Mouse (Mus musculus) intestine, postnatal 0 days (tissue): Measurements from ENCODE around the gene Gm9970. TPM values are rescaled to one million over a fixed set of nuclear protein-coding genes. Genes with fewer than 3 reads are reported as not detected.

Experiments used
- ATAC-seq: fragments of 200-750 bp; cut with Nextera tagmentation; 2 replicates; pipeline ENCODE4 v1.8.0; 2017; ENCODE audit warnings: mild to moderate bottlenecking, moderate TSS enrichment, moderate library complexity
- H3K27ac ChIP-seq: fragments of 300-500 bp; sonication (generic); 2 replicates; pipeline ENCODE4 v1.5.1; 2014; ENCODE audit warnings: mild to moderate bottlenecking, low read depth, low read length, moderate library complexity
- H3K27me3 ChIP-seq: fragments of 300-500 bp; sonication (generic); replicated peaks from 2 replicates; pipeline ENCODE4 v1.6.1; 2014; ENCODE audit warnings: low read length, mixed read lengths; ENCODE audit not compliant: control insufficient read depth, insufficient read depth
- H3K36me3 ChIP-seq: fragments of 300-500 bp; sonication (generic); 2 replicates; pipeline ENCODE4 v1.6.1; 2014; ENCODE audit warnings: mild to moderate bottlenecking, moderate library complexity; ENCODE audit not compliant: control insufficient read depth, insufficient read depth
- H3K4me1 ChIP-seq: fragments of 300-500 bp; sonication (generic); replicated peaks from 2 replicates; pipeline ENCODE4 v1.6.1; 2014; ENCODE audit warnings: antibody characterized with exemption, low read length, mixed read lengths; ENCODE audit not compliant: control insufficient read depth, insufficient read depth
- H3K4me2 ChIP-seq: fragments of 300-500 bp; sonication (generic); replicated peaks from 2 replicates; pipeline ENCODE4 v1.6.1; 2014; ENCODE audit warnings: low read depth, mild to moderate bottlenecking, moderate library complexity
- H3K4me3 ChIP-seq: fragments of 300-500 bp; sonication (generic); 2 replicates; pipeline ENCODE4 v1.5.1; 2014; ENCODE audit warnings: low read depth, low read length
- H3K9ac ChIP-seq: fragments of 300-500 bp; sonication (generic); 2 replicates; pipeline ENCODE4 v1.6.1; 2014; ENCODE audit warnings: mild to moderate bottlenecking, low read depth, low read length
- H3K9me3 ChIP-seq: fragments of 300-500 bp; sonication (generic); 2 replicates; pipeline ENCODE4 v1.6.1; 2016; ENCODE audit warnings: mixed run types; ENCODE audit not compliant: control insufficient read depth
- CTCF ChIP-seq: sonication (generic); IDR thresholded peaks from 2 replicates; pipeline ENCODE4 v1.5.1; 2016; ENCODE audit warnings: low read depth, mild to moderate bottlenecking, control low read depth, antibody characterized with exemption, moderate library complexity
- WGBS: fragments of 180-500 bp; shearing (Covaris S2); extraction: QIAGEN DNeasy Blood & Tissue Kit; methylation state at CpG from one replicate; pipeline ENCODE4 v1.1.7; 2014; 5-methylcytosine and 5-hydroxymethylcytosine counted together
- polyA plus RNA-seq: library from polyadenylated mRNA; unstranded; fragments of >200 nt; fragmentation: Nextera tagmentation; extraction: Ambion mirVana; gene quantifications from 2 replicates; pipeline ENCODE4 v1.2.1, GENCODE M21; 2015

The Gm9970 gene
- polyA plus RNA-seq, 1 experiment from 2014 or later, result 0.70 TPM

DNA sequence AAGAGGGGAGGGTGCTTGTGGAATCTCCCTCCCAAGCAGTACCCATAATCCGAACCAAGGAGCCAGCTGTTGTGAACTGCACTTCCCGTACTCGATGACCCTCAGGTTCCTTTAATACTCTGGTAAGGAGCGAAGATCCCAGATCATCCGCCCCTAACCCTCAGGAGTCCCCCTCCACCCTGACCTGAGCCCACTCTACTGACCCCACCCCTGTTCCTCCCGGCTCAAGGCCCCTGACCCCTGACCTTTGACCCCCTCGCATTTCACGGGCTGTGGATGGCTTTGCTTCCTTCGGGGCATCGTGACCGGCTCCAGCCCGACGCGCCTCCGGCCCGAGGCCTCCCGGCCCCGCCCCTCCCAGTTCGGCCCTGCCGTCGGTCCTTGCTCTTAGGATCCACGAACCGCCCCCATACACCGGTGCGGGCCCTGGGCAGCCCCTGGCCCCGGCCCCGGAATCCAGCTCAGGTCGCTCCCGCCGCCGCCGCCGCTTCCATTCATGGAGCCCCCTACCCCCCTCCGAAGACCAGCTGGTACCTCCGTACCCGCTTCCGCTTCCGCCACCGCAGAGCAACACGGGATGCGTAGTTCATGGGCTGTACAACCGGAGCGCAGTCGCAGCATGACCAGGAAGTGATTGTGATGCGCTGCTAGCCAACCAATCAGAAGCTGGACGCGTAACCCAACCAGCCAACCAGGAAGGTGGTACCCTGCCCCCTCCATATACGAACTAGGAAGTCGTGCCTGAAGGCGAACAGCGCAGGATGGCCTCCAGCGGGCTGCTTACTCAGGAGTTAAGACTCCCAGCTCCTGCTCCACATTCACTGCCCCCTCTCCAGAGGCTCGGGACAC lies 39.1 kb downstream of the Gm9970 start, which contains the start of gene Zfp513:
Gene Zfp513, minus strand, starts transcription at position 562 of the 849 bp plus-strand sequence.
- H3K4me3 ChIP-seq, result peak within 1 kb of the TSS; percentile 77
- no peaks in the 10 kb centered on the region for H3K27me3 ChIP-seq
- peak; percentile 94 for ATAC-seq
- H3K36me3 ChIP-seq, result peaks cover 62% of the 10 kb centered on the region
- no peaks in the 10 kb centered on the region; the same call in 1 of the 2 replicates for H3K9me3 ChIP-seq
- WGBS, result under 1% methylated on average over 52 of the region's 53 CpGs
- H3K4me2 ChIP-seq, result peak within 1 kb of the TSS; percentile 74
- TF ChIP-seq CTCF, result no peak
- no peaks in the 10 kb centered on the region for H3K4me1 ChIP-seq
- peak within 1 kb of the TSS; percentile 82 for H3K27ac ChIP-seq
- H3K9ac ChIP-seq, result peak within 1 kb of the TSS; percentile 75

DNA sequence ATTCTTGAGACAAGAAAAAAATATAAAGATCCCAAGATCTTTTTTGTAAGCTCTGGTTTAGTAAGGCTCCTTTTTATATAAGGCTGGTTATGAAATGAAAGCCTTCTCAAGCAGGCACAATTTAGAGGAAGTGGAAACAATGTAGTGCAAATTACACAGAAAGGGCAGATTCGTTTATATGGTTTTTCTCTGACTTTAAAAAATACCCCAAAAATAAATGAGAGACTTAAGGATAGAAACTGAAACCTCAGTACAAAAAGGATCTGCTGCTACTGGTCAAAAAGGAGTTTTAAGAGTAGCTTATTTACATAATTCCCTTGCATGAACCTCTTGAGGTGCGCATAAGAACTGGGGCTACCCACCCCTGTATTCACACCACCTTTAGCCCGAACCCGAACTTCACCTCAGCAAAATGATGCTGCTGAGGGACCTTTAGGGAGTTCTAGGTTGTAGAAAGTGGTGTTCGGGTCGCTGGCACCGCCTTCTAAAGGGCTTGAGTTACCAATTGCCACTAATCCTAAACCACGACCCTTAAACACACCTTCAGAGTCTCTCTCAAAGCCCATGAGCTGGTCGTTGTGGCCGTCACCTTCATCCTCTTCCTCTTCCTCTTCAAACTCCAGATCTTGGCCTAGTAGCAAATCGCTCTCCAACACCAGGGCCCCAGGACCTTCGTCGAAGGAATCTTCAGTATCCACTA lies 39.8 kb downstream of the Gm9970 start:
- H3K9ac ChIP-seq, result peak overlapping the region; percentile 75
- no peak for ATAC-seq
- H3K27ac ChIP-seq, result peak overlapping the region; percentile 82
- no peaks in the 10 kb centered on the region for H3K27me3 ChIP-seq
- H3K36me3 ChIP-seq, result peaks cover 64% of the 10 kb centered on the region
- H3K4me2 ChIP-seq, result peak overlapping the region; percentile 74
- TF ChIP-seq CTCF, result no peak
- H3K4me3 ChIP-seq, result peak overlapping the region; percentile 77
- no peaks in the 10 kb centered on the region for H3K4me1 ChIP-seq
- no peaks in the 10 kb centered on the region; the same call in 1 of the 2 replicates for H3K9me3 ChIP-seq
- 12% methylated on average over 13 of the region's 13 CpGs for WGBS

GRCm38 (mm10) chr5:31200327-31200768 lies 40.7 kb downstream of the Gm9970 start:
- Histone ChIP-seq H3K36me3 (peaks cover 64% of the 10 kb centered on the region), H3K9ac (no peak overlapping the region), H3K4me2 (peak overlapping the region; percentile 74; the same call in 1 of the 2 replicates), H3K27ac (peak overlapping the region; percentile 35; the same call in 1 of the 2 replicates), H3K4me3 (no peak overlapping the region), H3K9me3 (no peaks in the 10 kb centered on the region; the same call in 1 of the 2 replicates), H3K27me3 (no peaks in the 10 kb centered on the region), H3K4me1 (no peaks in the 10 kb centered on the region)
- no peak for TF ChIP-seq CTCF
- no peak for ATAC-seq
- WGBS, result 88% methylated on average over 27 of the region's 27 CpGs

DNA sequence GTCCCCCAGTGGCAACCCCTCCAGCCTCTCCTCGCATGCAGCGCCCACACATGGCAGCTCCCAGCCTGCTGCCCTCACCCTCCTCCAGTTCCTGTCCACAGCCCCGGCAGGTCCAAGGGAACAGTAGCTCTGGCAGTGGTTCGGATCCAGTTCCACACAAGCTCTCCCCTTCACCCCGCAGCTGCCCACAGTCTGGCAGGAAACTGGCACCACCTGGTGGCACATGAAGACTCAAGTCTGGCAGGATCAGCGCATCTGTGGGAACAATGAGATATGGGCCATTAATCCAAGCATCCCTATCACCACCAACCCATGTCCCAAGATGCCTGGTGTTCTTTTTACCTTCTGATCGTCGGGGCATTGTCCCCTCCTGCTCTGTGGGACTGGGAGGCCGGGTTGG lies 41.1 kb downstream of the Gm9970 start:
- Histone ChIP-seq H3K27ac (0 out of 2 replicates have a peak overlapping the region, but pooled peaks have one; percentile 35), H3K4me1 (no peaks in the 10 kb centered on the region), H3K27me3 (no peaks in the 10 kb centered on the region), H3K4me2 (no peak overlapping the region), H3K4me3 (no peak overlapping the region), H3K9ac (no peak overlapping the region), H3K36me3 (peaks cover 64% of the 10 kb centered on the region), H3K9me3 (no peaks in the 10 kb centered on the region; the same call in 1 of the 2 replicates)
- WGBS, result 80% methylated on average over 9 of the region's 9 CpGs
- peak; percentile 60 for TF ChIP-seq CTCF
- no peak for ATAC-seq

DNA sequence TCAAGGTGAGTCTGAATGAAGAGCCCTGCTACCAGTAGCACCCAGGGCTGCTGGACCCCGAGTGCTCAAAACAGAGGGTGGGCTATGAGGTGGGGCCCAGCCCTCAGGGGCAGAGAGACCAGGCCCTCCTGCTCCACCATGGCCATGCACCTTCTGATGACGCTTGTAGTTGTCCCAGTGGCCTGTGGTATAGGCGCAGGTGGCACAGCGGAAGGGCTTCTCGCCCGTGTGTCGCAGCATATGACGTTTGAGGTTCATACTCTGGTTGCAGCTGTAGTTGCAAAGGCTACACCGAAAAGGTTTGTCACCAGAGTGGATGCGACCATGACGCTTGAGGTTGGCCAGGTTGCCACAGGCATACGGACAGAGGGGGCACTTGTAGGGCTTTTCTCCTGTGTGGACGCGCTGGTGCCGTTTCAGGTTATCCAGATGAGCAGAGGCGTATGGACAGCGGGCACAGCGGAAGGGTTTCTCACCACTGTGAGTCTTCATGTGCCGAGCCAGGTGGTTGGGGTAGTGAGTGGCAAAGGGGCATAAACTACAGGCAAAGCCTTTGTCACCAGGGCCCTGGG lies 41.6 kb downstream of the Gm9970 start:
- Histone ChIP-seq H3K27ac (peak overlapping the region; percentile 35; the same call in 1 of the 2 replicates), H3K4me3 (no peak overlapping the region), H3K9me3 (no peaks in the 10 kb centered on the region; the same call in 1 of the 2 replicates), H3K27me3 (no peaks in the 10 kb centered on the region), H3K36me3 (peaks cover 68% of the 10 kb centered on the region), H3K4me2 (no peak overlapping the region), H3K9ac (no peak overlapping the region), H3K4me1 (no peaks in the 10 kb centered on the region)
- TF ChIP-seq CTCF, result no peak
- ATAC-seq, result no peak
- 92% methylated on average over 19 of the region's 19 CpGs for WGBS
